Mouse (Mus musculus) induced T-regulatory cell, adult 2 months (primary cell): ENCODE data around the gene Mob3a.
A peak's percentile ranks its signal among the peaks of the same experiment; 100 is the strongest.

ENCODE experiments used
- DNase-seq: peaks from one replicate; pipeline ENCODE4 v3.0.0-alpha.2; 2012; ENCODE audit warnings: low read depth

The Mob3a gene

GRCm38 (mm10) chr10:80677942-80678436, 23.8 kb downstream of the Mob3a start, which contains the start of gene Mknk2:
Mknk2 (minus strand) TSS chr10:80678112.
- peak; percentile 95 for DNase-seq

GRCm38 (mm10) chr10:80677128-80677875, 24.5 kb downstream of the Mob3a start:
- DNase-seq, result peak; percentile 92

- peak; percentile 100 for DNase-seq
These were observed 25.4 kb downstream of the Mob3a start for GRCm38 (mm10) chr10:80676198-80676928.

- DNase-seq, result peak; percentile 59
These were observed 26.2 kb downstream of the Mob3a start for GRCm38 (mm10) chr10:80675405-80676197.

GRCm38 (mm10) chr10:80674851-80675404, 26.8 kb downstream of the Mob3a start:
- DNase-seq, result no peak

GRCm38 (mm10) chr10:80674161-80674711, 27.5 kb downstream of the Mob3a start:
- DNase-seq, result no peak

GRCm38 (mm10) chr10:80673690-80674089, 28.1 kb downstream of the Mob3a start:
- no peak for DNase-seq

GRCm38 (mm10) chr10:80671936-80672690, 29.7 kb downstream of the Mob3a start:
- no peak for DNase-seq

GRCm38 (mm10) chr10:80671251-80671650, 30.5 kb downstream of the Mob3a start:
- DNase-seq, result no peak

GRCm38 (mm10) chr10:80670531-80670930, 31.2 kb downstream of the Mob3a start:
- no peak for DNase-seq

GRCm38 (mm10) chr10:80669737-80670485, 31.9 kb downstream of the Mob3a start:
- no peak for DNase-seq

GRCm38 (mm10) chr10:80669018-80669417, 32.8 kb downstream of the Mob3a start:
- DNase-seq, result no peak

- DNase-seq, result peak; percentile 43
These were observed 33.2 kb downstream of the Mob3a start for GRCm38 (mm10) chr10:80668614-80669013.

- DNase-seq, result no peak
These were observed 34.9 kb downstream of the Mob3a start for GRCm38 (mm10) chr10:80666837-80667412.

GRCm38 (mm10) chr10:80665981-80666733, 35.6 kb downstream of the Mob3a start:
- DNase-seq, result peak; percentile 35

- peak; percentile 45 for DNase-seq
These were observed 36.3 kb downstream of the Mob3a start for GRCm38 (mm10) chr10:80665459-80665858.

- peak; percentile 72 for DNase-seq
These were observed 36.8 kb downstream of the Mob3a start for GRCm38 (mm10) chr10:80665016-80665380.

GRCm38 (mm10) chr10:80664197-80665015, 37.4 kb downstream of the Mob3a start:
- peak; percentile 70 for DNase-seq
